Mouse (Mus musculus) mesoderm, embryonic 11.5 days (tissue): ENCODE data around the gene Ankrd40.

Source experiments
- DNase-seq: peaks from one replicate; pipeline ENCODE4 v3.0.0-alpha.2; 2012; ENCODE audit warnings: low read depth, low spot score

Gene Ankrd40

GRCm38 (mm10) chr11:94327693-94328643 lies at the start of gene Ankrd40:
Gene Ankrd40, plus strand, starts transcription at chr11:94328001.
- peak; percentile 95 for DNase-seq

GRCm38 (mm10) chr11:94281199-94282181 lies 46.3 kb upstream of the Ankrd40 start, which contains the start of gene Gm21885:
Gene Gm21885, plus strand, starts transcription at chr11:94281873.
- DNase-seq: no peak

- DNase-seq: no peak
Observed at GRCm38 (mm10) chr11:94282291-94282690, 45.5 kb upstream of the Ankrd40 start.

GRCm38 (mm10) chr11:94283536-94284099 lies 44.2 kb upstream of the Ankrd40 start:
- no peak for DNase-seq

GRCm38 (mm10) chr11:94285886-94286574 lies 41.8 kb upstream of the Ankrd40 start:
- DNase-seq: no peak

GRCm38 (mm10) chr11:94287105-94287504 lies 40.7 kb upstream of the Ankrd40 start:
- no peak for DNase-seq

- DNase-seq: no peak
Observed at GRCm38 (mm10) chr11:94290062-94290740, 37.6 kb upstream of the Ankrd40 start.

GRCm38 (mm10) chr11:94294996-94295845 lies 32.6 kb upstream of the Ankrd40 start:
- DNase-seq: no peak

- no peak for DNase-seq
Observed at GRCm38 (mm10) chr11:94312733-94313132, 15.1 kb upstream of the Ankrd40 start.

- no peak for DNase-seq
Observed at GRCm38 (mm10) chr11:94314098-94314652, 13.6 kb upstream of the Ankrd40 start.

GRCm38 (mm10) chr11:94315308-94315707 lies 12.5 kb upstream of the Ankrd40 start:
- no peak for DNase-seq

- DNase-seq: no peak
Observed at GRCm38 (mm10) chr11:94316528-94316927, 11.3 kb upstream of the Ankrd40 start.

GRCm38 (mm10) chr11:94317014-94317413 lies 10.8 kb upstream of the Ankrd40 start:
- no peak for DNase-seq

- no peak for DNase-seq
Observed at GRCm38 (mm10) chr11:94317515-94317914, 10.3 kb upstream of the Ankrd40 start.

- no peak for DNase-seq
Observed at GRCm38 (mm10) chr11:94318056-94318455, 9.7 kb upstream of the Ankrd40 start.

GRCm38 (mm10) chr11:94320969-94321930 lies 6.6 kb upstream of the Ankrd40 start:
- no peak for DNase-seq

- peak; percentile 92 for DNase-seq
Observed at GRCm38 (mm10) chr11:94321931-94322400, 5.8 kb upstream of the Ankrd40 start, which contains the start of gene Luc7l3. Gene Luc7l3, minus strand, starts transcription at chr11:94321988.

- DNase-seq: no peak
Observed at GRCm38 (mm10) chr11:94322636-94323035, 5.2 kb upstream of the Ankrd40 start.
